In the genomic region with DNA sequence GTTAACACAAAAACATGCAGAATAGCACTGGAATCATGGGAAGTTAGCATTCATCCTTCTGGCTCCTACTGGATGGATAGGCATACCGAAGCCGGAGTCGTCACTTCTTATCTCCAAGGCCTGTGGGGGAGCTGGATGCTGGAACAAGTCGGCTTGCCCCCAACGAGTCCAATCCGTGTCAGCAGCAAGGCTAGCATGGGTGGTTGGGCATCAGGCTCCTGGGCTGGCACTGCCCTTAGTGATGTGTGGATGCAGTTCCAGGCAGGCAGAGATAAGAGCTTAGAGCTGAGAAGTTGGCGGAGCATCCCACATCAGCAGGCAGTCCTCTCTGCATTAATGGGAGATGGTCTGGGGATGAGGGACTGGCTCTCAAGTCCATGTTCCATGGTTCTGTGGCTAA, we compare ENCODE assay signal across 16 mouse cellular contexts. TPM values are rescaled to one million over a fixed set of nuclear protein-coding genes. Genes with fewer than 3 reads are reported as not detected.
DNase-seq lines count a peak whose midpoint lies in the region; ATAC-seq lines count a peak whose summit lies in the region.
"Had no signal": no experiment of that assay in that cellular context is flagged by ENCODE, and none has a peak within 500 bp of the region (broad histone marks: within the 10 kb centered on the region; RNA-seq: fewer than 3 reads in every experiment).

No protein-coding gene starts in this region.

- DNase-seq in kidney, adult 9 months, result peak; percentile 17
- DNase-seq in kidney, postnatal 14 days, result no peak
- DNase-seq in ovary, postnatal 36 days (ENCODE audit: low spot score), result peak; percentile 79
- no peak for DNase-seq in ovary, postnatal 10 days (ENCODE audit: low spot score)
- no peak for DNase-seq in adrenal gland, postnatal 4 days (ENCODE audit: low spot score in 2 of 2)
- no peak for DNase-seq in urinary bladder, adult 2 months (ENCODE audit: low spot score)
- DNase-seq: cerebellum, adult 11-12 months; heart, postnatal 36 days; lung, postnatal 36 days; thymus, postnatal 36 days had no signal

- no peak overlapping the region for H3K4me3 ChIP-seq in forebrain, embryonic 13.5 days
- H3K4me3 ChIP-seq in forebrain, embryonic 16.5 days (replicated peaks; ENCODE audit: low read length), result no peak overlapping the region
- H3K4me3 ChIP-seq: kidney, embryonic 15.5 days; limb, embryonic 15.5 days had no signal

- no peaks in the 10 kb centered on the region for H3K27me3 ChIP-seq in forebrain, embryonic 13.5 days
- H3K27me3 ChIP-seq in forebrain, embryonic 16.5 days (replicated peaks; ENCODE audit: control insufficient read depth, insufficient read depth, low read length), result no peaks in the 10 kb centered on the region
- H3K27me3 ChIP-seq: kidney, embryonic 15.5 days; limb, embryonic 15.5 days; Patski had no signal

- H3K9me3 ChIP-seq in forebrain, embryonic 13.5 days (replicated peaks), result no peaks in the 10 kb centered on the region
- H3K9me3 ChIP-seq in forebrain, embryonic 16.5 days (ENCODE audit: control insufficient read depth, low read length), result no peaks in the 10 kb centered on the region
- H3K9me3 ChIP-seq: kidney, embryonic 15.5 days; limb, embryonic 15.5 days had no signal

- H3K9ac ChIP-seq in forebrain, embryonic 13.5 days, result no peak overlapping the region
- H3K9ac ChIP-seq in forebrain, embryonic 16.5 days (replicated peaks; ENCODE audit: low read depth, low read length), result no peak overlapping the region
- H3K9ac ChIP-seq: kidney, embryonic 15.5 days; limb, embryonic 15.5 days had no signal

- no peak overlapping the region for H3K4me2 ChIP-seq in forebrain, embryonic 13.5 days
- no peak overlapping the region for H3K4me2 ChIP-seq in forebrain, embryonic 16.5 days (ENCODE audit: low read length)
- H3K4me2 ChIP-seq: kidney, embryonic 15.5 days; limb, embryonic 15.5 days had no signal

- H3K4me1 ChIP-seq in forebrain, embryonic 13.5 days, result peaks cover 83% of the 10 kb centered on the region
- peaks cover 59% of the 10 kb centered on the region for H3K4me1 ChIP-seq in forebrain, embryonic 16.5 days (replicated peaks; ENCODE audit: control insufficient read depth, insufficient read depth, low read length)

- H3K27ac ChIP-seq in forebrain, embryonic 13.5 days, result 0 out of 2 replicates have a peak overlapping the region, but pooled peaks have one; percentile 8
- no peak overlapping the region for H3K27ac ChIP-seq in forebrain, embryonic 16.5 days (ENCODE audit: low read length)
- H3K27ac ChIP-seq: kidney, embryonic 15.5 days; limb, embryonic 15.5 days had no signal

- ATAC-seq in forebrain, embryonic 13.5 days, result no peak
- no peak for ATAC-seq in forebrain, embryonic 16.5 days
- ATAC-seq: inflammation-experienced regulatory T-cells, adult 6 months; Patski had no signal

- WGBS in forebrain, embryonic 13.5 days, result 91% methylated on average over 7 of the region's 7 CpGs
- 84% methylated on average over 7 of the region's 7 CpGs for WGBS in forebrain, embryonic 16.5 days

- H3K36me3 ChIP-seq in forebrain, embryonic 13.5 days (ENCODE audit: poor library complexity, severe bottlenecking), result no peaks in the 10 kb centered on the region
- no peaks in the 10 kb centered on the region for H3K36me3 ChIP-seq in forebrain, embryonic 16.5 days (ENCODE audit: control insufficient read depth, insufficient read depth)
- H3K36me3 ChIP-seq: kidney, embryonic 15.5 days; limb, embryonic 15.5 days had no signal

RNA-seq across cellular contexts. Expression of gene Adgrg1, which starts 13.0 kb away (rescaled TPM):
- 156 and 178 TPM in 2 replicates for polyA plus RNA-seq in forebrain, embryonic 13.5 days (2015; fragmentation: Nextera tagmentation; extraction: Ambion mirVana)
- polyA plus RNA-seq in forebrain, embryonic 16.5 days (2015; fragmentation: Nextera tagmentation; extraction: Ambion mirVana), result 132 and 152 TPM in 2 replicates
- 10 to 100 TPM; 38.3 to 62.3 TPM for total RNA-seq in adrenal gland, postnatal 4 days (2021)
- 47.4 and 52.8 TPM in 2 replicates for polyA plus RNA-seq in urinary bladder, adult 2 months (2012; rRNA removed)

RNA-seq across cellular contexts. Expression of gene Adgrg3, which starts 29.9 kb away (rescaled TPM):
- polyA plus RNA-seq in forebrain, embryonic 13.5 days (2015; fragmentation: Nextera tagmentation; extraction: Ambion mirVana), result 0.79 and 1.0 TPM in 2 replicates
- 0.93 and 1.1 TPM in 2 replicates for polyA plus RNA-seq in forebrain, embryonic 16.5 days (2015; fragmentation: Nextera tagmentation; extraction: Ambion mirVana)
- 1 to 10 TPM; 6.2 to 7.8 TPM for total RNA-seq in adrenal gland, postnatal 4 days (2021)
- 4.9 and 6.3 TPM in 2 replicates for polyA plus RNA-seq in urinary bladder, adult 2 months (2012; rRNA removed)

Comparison
In these comparisons a context has a peak if more than half of its experiments do, and no peak if none do; other contexts are left out.
1. DNase-seq: peak in kidney, adult 9 months (single experiment) and ovary, postnatal 36 days (single experiment); none in kidney, postnatal 14 days (single experiment), ovary, postnatal 10 days (single experiment), adrenal gland, postnatal 4 days (0 of 2) and urinary bladder, adult 2 months (single experiment).